Mouse (Mus musculus): ENCODE results near the gene Rab23. TPM values are rescaled to one million over a fixed set of nuclear protein-coding genes. Genes with fewer than 3 reads are reported as not detected.
"Not testable (repeated sequence)": the region's sequence is repeated elsewhere in the genome, so short reads cannot be mapped to it uniquely, and the experiment has no call there.

The Rab23 gene
- polyA plus RNA-seq, 1 experiment from 2014 or later, result 33.3 TPM

- H3K9me3 ChIP-seq (replicated peaks; ENCODE audit: control insufficient read depth, low read length, poor library complexity, severe bottlenecking), result no peaks in the 10 kb centered on the region
- H3K9ac ChIP-seq (ENCODE audit: low read depth, low read length), result 0 out of 2 replicates have a peak overlapping the region, but pooled peaks have one; percentile 48
- H3K36me3 ChIP-seq (ENCODE audit: control insufficient read depth, insufficient read depth, low read length), result peaks cover 22% of the 10 kb centered on the region
- ATAC-seq, result peak; percentile 90
- WGBS, result 27% methylated on average over 12 of the region's 12 CpGs
- H3K4me1 ChIP-seq (ENCODE audit: control insufficient read depth, insufficient read depth, low read length), result no peaks in the 10 kb centered on the region
- no peaks in the 10 kb centered on the region for H3K27me3 ChIP-seq (ENCODE audit: control insufficient read depth, insufficient read depth, low read depth, low read length)
- no peak overlapping the region for H3K4me2 ChIP-seq (ENCODE audit: low read length)
- H3K4me3 ChIP-seq (ENCODE audit: low read depth, low read length), result no peak overlapping the region
- H3K27ac ChIP-seq (ENCODE audit: low read length), result no peak overlapping the region
Measured at GRCm38 (mm10) chr1:33739302-33739701, 19.6 kb downstream of the Rab23 start.

- ATAC-seq, result no peak
- Histone ChIP-seq H3K27me3 (ENCODE audit: control insufficient read depth, insufficient read depth, low read depth, low read length) (no peaks in the 10 kb centered on the region), H3K4me1 (ENCODE audit: control insufficient read depth, insufficient read depth, low read length) (no peaks in the 10 kb centered on the region), H3K36me3 (ENCODE audit: control insufficient read depth, insufficient read depth, low read length) (peaks cover 13% of the 10 kb centered on the region), H3K4me2 (ENCODE audit: low read length) (no peak overlapping the region), H3K27ac (ENCODE audit: low read length) (no peak overlapping the region), H3K9ac (ENCODE audit: low read depth, low read length) (no peak overlapping the region), H3K9me3 (replicated peaks; ENCODE audit: control insufficient read depth, low read length, poor library complexity, severe bottlenecking) (no peaks in the 10 kb centered on the region), H3K4me3 (ENCODE audit: low read depth, low read length) (no peak overlapping the region)
- WGBS, result 17% methylated on average over 8 of the region's 8 CpGs
Measured at GRCm38 (mm10) chr1:33742903-33743302, 23.2 kb downstream of the Rab23 start.

GRCm38 (mm10) chr1:33744815-33745214 lies 25.1 kb downstream of the Rab23 start:
- H3K4me2 ChIP-seq (ENCODE audit: low read length); ATAC-seq: not testable (repeated sequence)
- WGBS, result 98% methylated on average over 8 of the region's 9 CpGs

DNA sequence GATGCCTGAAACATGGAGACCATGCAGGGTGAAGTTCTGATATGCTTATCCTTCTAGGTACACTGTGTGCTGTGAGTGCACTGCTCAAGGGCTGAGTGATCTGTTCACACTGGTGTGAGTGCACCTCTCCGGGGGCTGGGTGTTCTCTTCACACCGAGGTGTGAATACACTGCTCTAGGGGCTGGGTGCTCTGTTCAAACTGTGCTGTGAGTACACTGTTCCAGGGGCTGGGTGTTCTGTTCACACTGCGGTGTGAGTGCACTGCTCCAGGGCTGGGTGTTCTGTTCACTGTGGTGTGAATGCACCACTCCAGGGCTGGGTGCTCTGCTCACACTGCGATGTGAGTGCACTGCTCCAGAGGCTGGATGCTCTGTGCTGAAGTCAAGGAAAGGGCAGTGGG lies 26.2 kb downstream of the Rab23 start:
- peaks cover 6% of the 10 kb centered on the region; the same call in 1 of the 2 replicates for H3K36me3 ChIP-seq (ENCODE audit: control insufficient read depth, insufficient read depth, low read length)
- H3K27ac ChIP-seq (ENCODE audit: low read length), result no peak overlapping the region
- no peak overlapping the region for H3K4me2 ChIP-seq (ENCODE audit: low read length)
- H3K9ac ChIP-seq (ENCODE audit: low read depth, low read length), result no peak overlapping the region
- H3K9me3 ChIP-seq (replicated peaks; ENCODE audit: control insufficient read depth, low read length, poor library complexity, severe bottlenecking), result no peaks in the 10 kb centered on the region
- H3K27me3 ChIP-seq (ENCODE audit: control insufficient read depth, insufficient read depth, low read depth, low read length), result no peaks in the 10 kb centered on the region
- no peak for ATAC-seq
- H3K4me1 ChIP-seq (ENCODE audit: control insufficient read depth, insufficient read depth, low read length), result no peaks in the 10 kb centered on the region
- WGBS, result 91% methylated on average over 4 of the region's 4 CpGs
- H3K4me3 ChIP-seq (ENCODE audit: low read depth, low read length), result no peak overlapping the region

More at GRCm38 (mm10) chr1:33744815-33745214, 25.1 kb downstream of the Rab23 start:
- H3K4me1 ChIP-seq (ENCODE audit: control insufficient read depth, insufficient read depth, low read length); H3K9ac ChIP-seq (ENCODE audit: low read depth, low read length); H3K27ac ChIP-seq (ENCODE audit: low read length); H3K4me3 ChIP-seq (ENCODE audit: low read depth, low read length); H3K27me3 ChIP-seq (ENCODE audit: control insufficient read depth, insufficient read depth, low read depth, low read length); H3K36me3 ChIP-seq (ENCODE audit: control insufficient read depth, insufficient read depth, low read length); H3K9me3 ChIP-seq (replicated peaks; ENCODE audit: control insufficient read depth, low read length, poor library complexity, severe bottlenecking): not testable (repeated sequence)

- no peak overlapping the region for H3K9ac ChIP-seq (ENCODE audit: low read depth, low read length)
- H3K4me2 ChIP-seq (ENCODE audit: low read length), result no peak overlapping the region
- WGBS, result 96% methylated on average over 11 of the region's 11 CpGs
Measured at GRCm38 (mm10) chr1:33749109-33749508, 29.4 kb downstream of the Rab23 start.

DNA sequence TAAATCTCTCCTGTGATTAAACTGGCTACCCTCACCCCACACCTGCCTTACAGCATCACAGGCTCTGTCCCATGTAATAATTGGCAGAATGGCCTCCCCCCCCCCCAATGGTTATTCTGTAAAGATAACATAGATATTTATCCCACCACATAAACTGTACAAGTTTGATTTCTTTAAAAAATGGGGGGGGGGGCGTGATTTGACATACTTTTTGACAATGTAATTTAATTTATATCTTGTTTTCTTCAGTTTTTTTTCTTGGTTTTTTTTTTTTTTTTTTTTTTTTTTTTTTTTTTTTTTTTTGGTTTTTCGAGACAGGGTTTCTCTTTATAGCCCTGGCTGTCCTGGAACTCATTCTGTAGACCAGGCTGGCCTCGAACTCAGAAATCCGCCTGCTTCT lies 30.0 kb downstream of the Rab23 start:
- not testable (repeated sequence) for ATAC-seq; H3K4me1 ChIP-seq (ENCODE audit: control insufficient read depth, insufficient read depth, low read length); H3K9me3 ChIP-seq (replicated peaks; ENCODE audit: control insufficient read depth, low read length, poor library complexity, severe bottlenecking); H3K9ac ChIP-seq (ENCODE audit: low read depth, low read length); H3K4me2 ChIP-seq (ENCODE audit: low read length); H3K4me3 ChIP-seq (ENCODE audit: low read depth, low read length); H3K27me3 ChIP-seq (ENCODE audit: control insufficient read depth, insufficient read depth, low read depth, low read length); H3K27ac ChIP-seq (ENCODE audit: low read length); H3K36me3 ChIP-seq (ENCODE audit: control insufficient read depth, insufficient read depth, low read length)
- WGBS, result 90% methylated on average over 4 of the region's 4 CpGs

More at GRCm38 (mm10) chr1:33749109-33749508, 29.4 kb downstream of the Rab23 start:
- ATAC-seq, result no peak
- Histone ChIP-seq H3K36me3 (ENCODE audit: control insufficient read depth, insufficient read depth, low read length) (peaks cover 3% of the 10 kb centered on the region; the same call in 1 of the 2 replicates), H3K9me3 (replicated peaks; ENCODE audit: control insufficient read depth, low read length, poor library complexity, severe bottlenecking) (no peaks in the 10 kb centered on the region), H3K27ac (ENCODE audit: low read length) (no peak overlapping the region), H3K4me3 (ENCODE audit: low read depth, low read length) (no peak overlapping the region), H3K27me3 (ENCODE audit: control insufficient read depth, insufficient read depth, low read depth, low read length) (no peaks in the 10 kb centered on the region), H3K4me1 (ENCODE audit: control insufficient read depth, insufficient read depth, low read length) (no peaks in the 10 kb centered on the region)

GRCm38 (mm10) chr1:33751283-33751682 lies 31.6 kb downstream of the Rab23 start:
- no peaks in the 10 kb centered on the region for H3K27me3 ChIP-seq (ENCODE audit: control insufficient read depth, insufficient read depth, low read depth, low read length)
- H3K27ac ChIP-seq (ENCODE audit: low read length), result no peak overlapping the region
- H3K9me3 ChIP-seq (replicated peaks; ENCODE audit: control insufficient read depth, low read length, poor library complexity, severe bottlenecking), result no peaks in the 10 kb centered on the region
- no peaks in the 10 kb centered on the region; the same call in 1 of the 2 replicates for H3K4me1 ChIP-seq (ENCODE audit: control insufficient read depth, insufficient read depth, low read length)
- H3K36me3 ChIP-seq (ENCODE audit: control insufficient read depth, insufficient read depth, low read length), result no peaks in the 10 kb centered on the region
- no peak overlapping the region for H3K4me2 ChIP-seq (ENCODE audit: low read length)
- WGBS, result 65% methylated on average over 10 of the region's 10 CpGs
- H3K9ac ChIP-seq (ENCODE audit: low read depth, low read length), result no peak overlapping the region
- ATAC-seq, result no peak
- H3K4me3 ChIP-seq (ENCODE audit: low read depth, low read length), result no peak overlapping the region

DNA sequence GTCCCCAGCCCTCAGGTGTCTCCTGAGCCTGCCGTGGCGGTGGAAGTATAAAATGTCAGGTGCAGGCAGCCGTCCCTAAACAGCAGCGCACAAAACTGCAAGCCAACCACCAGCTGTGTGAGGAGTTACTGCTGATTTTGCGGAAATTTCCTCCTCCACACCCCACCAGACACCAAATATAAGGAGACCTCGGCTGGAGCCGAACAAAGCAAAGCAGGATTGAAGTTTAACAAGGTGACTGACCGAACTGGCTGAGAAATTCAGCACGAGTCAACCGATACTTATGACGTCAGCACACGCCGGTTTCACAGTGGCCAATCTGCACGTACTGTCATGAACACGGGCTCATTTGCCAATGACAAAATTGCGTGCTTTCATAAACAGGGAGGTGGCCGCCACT lies 34.4 kb downstream of the Rab23 start:
- Histone ChIP-seq H3K36me3 (ENCODE audit: control insufficient read depth, insufficient read depth, low read length) (no peaks in the 10 kb centered on the region), H3K4me2 (ENCODE audit: low read length) (no peak overlapping the region), H3K27ac (ENCODE audit: low read length) (no peak overlapping the region), H3K27me3 (ENCODE audit: control insufficient read depth, insufficient read depth, low read depth, low read length) (no peaks in the 10 kb centered on the region), H3K9ac (ENCODE audit: low read depth, low read length) (no peak overlapping the region), H3K4me1 (ENCODE audit: control insufficient read depth, insufficient read depth, low read length) (peaks cover 9% of the 10 kb centered on the region), H3K4me3 (ENCODE audit: low read depth, low read length) (no peak overlapping the region), H3K9me3 (replicated peaks; ENCODE audit: control insufficient read depth, low read length, poor library complexity, severe bottlenecking) (no peaks in the 10 kb centered on the region)
- 92% methylated on average over 17 of the region's 17 CpGs for WGBS
- no peak for ATAC-seq

DNA sequence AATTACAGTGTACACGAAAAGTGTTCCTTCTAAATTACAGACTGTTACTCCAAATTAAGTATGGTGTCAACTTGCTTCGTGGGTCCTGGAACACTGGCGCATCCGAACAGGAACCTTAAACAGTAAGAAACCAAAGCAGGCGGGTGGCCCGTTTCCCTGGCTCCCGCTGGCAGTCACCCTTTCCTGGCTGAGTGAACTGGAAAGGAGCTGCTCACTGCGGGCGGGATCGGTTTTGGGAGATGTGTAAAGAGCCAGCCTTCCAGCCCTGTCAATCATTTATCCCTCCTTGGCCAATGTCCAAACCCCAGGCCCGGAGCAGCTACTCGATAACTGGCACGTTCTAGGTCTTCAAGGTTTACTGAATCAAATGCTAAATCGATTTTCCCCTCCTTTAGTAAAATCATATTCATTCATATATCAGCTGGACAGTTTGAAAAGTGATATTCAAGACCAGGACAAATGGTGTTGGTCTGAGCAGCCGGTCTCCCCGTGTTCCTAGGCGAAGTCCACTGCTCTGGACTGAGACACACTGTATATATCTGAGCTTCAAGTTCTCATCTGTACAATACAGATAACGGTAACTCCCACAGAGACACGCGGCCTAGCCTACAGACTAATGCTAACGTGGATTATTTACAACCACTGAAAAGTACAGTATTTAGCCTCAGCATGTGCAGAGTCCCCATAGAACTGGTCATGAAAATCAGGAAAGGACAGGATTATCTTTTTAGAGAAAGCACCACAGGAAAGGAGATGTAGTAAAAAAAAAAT lies 35.5 kb downstream of the Rab23 start:
- Histone ChIP-seq H3K27me3 (ENCODE audit: control insufficient read depth, insufficient read depth, low read depth, low read length) (no peaks in the 10 kb centered on the region), H3K4me3 (ENCODE audit: low read depth, low read length) (no peak overlapping the region), H3K4me1 (ENCODE audit: control insufficient read depth, insufficient read depth, low read length) (peaks cover 9% of the 10 kb centered on the region), H3K4me2 (ENCODE audit: low read length) (no peak overlapping the region), H3K27ac (ENCODE audit: low read length) (no peak overlapping the region), H3K9me3 (replicated peaks; ENCODE audit: control insufficient read depth, low read length, poor library complexity, severe bottlenecking) (no peaks in the 10 kb centered on the region), H3K9ac (ENCODE audit: low read depth, low read length) (no peak overlapping the region), H3K36me3 (ENCODE audit: control insufficient read depth, insufficient read depth, low read length) (no peaks in the 10 kb centered on the region)
- ATAC-seq, result no peak
- WGBS, result 79% methylated on average over 21 of the region's 21 CpGs
